Mouse (Mus musculus): ENCODE results near the gene Necab3.
A peak's percentile ranks its signal among the peaks of the same experiment; 100 is the strongest.

Gene Necab3

DNA sequence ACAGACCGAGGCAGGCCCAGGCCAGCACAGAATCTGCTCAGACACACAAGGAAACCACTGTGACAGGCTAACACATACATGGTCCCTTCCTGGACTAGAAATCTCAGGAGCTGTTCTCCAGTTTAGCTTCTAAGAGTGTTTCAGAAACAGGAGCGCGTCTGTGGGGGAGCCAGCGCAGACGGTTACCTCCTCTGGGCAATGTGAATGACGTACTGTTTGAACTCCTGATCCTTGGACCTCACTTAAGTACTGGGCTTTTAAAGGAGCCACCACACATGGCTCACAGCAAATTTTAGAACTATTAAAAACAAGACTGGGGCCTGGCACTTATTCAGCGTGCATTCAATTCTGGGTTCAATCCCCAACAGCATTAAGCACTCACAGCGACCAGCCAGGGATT, 8.0 kb upstream of the Necab3 start:
- Histone ChIP-seq H3K36me3 (ENCODE audit: control insufficient read depth, insufficient read depth, low read length, poor library complexity, severe bottlenecking) (no peaks in the 10 kb centered on the region), H3K27me3 (ENCODE audit: control insufficient read depth, insufficient read depth, low read length, poor library complexity, severe bottlenecking) (no peaks in the 10 kb centered on the region)
- DNase-seq (ENCODE audit: low read depth, low spot score), result no peak

DNA sequence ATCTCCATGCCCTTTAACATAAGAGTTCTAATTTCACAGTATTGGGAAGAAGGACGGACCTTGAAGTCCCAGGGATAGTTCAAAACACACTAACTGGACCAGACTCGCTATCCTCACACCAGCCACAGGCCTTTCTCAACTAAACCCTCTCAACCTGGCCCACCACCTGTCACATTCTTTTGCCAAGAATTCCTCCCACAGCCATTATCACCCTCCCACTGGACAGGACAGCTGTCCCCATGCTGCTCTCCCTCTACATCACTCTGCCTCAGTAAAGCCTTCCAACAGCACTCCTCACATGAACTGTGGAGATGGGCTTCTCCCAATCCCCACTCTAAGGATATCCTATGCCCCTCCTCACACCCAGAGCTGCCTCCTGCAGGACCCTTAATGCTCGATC, 6.9 kb upstream of the Necab3 start:
- no peaks in the 10 kb centered on the region for H3K36me3 ChIP-seq (ENCODE audit: control insufficient read depth, insufficient read depth, low read length, poor library complexity, severe bottlenecking)
- H3K27me3 ChIP-seq (ENCODE audit: control insufficient read depth, insufficient read depth, low read length, poor library complexity, severe bottlenecking), result no peaks in the 10 kb centered on the region
- no peak for DNase-seq (ENCODE audit: low read depth, low spot score)

DNA sequence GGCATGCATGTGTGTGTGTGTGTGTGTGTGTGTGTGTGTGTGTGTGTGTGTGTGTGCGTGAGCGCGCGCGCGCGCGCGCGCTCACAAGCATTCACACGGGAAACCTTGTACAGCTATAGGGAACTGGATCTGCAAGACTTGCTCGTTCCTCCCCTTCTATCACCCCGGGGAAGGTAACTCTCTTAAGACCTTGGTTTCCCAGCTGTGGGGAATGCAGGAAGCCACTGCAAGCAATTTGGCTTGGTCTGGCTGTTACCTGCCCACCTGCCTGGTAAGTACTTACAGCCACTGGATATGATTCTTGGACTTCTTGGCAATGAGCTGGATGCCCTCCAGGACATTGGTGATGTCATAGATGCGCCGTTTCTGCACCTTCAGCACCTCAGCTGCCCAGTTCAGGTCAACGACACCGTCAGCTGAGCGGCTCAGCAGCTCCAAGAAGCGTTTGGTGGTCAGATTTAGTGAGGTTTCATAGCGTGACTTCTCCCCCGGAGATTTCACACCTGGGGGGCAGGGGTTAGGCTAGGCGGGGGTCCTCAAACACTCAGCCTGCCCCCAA, 5.0 kb upstream of the Necab3 start:
- DNase-seq (ENCODE audit: low read depth, low spot score), result no peak
- no peaks in the 10 kb centered on the region for H3K36me3 ChIP-seq (ENCODE audit: control insufficient read depth, insufficient read depth, low read length, poor library complexity, severe bottlenecking)
- no peaks in the 10 kb centered on the region for H3K27me3 ChIP-seq (ENCODE audit: control insufficient read depth, insufficient read depth, low read length, poor library complexity, severe bottlenecking)

DNA sequence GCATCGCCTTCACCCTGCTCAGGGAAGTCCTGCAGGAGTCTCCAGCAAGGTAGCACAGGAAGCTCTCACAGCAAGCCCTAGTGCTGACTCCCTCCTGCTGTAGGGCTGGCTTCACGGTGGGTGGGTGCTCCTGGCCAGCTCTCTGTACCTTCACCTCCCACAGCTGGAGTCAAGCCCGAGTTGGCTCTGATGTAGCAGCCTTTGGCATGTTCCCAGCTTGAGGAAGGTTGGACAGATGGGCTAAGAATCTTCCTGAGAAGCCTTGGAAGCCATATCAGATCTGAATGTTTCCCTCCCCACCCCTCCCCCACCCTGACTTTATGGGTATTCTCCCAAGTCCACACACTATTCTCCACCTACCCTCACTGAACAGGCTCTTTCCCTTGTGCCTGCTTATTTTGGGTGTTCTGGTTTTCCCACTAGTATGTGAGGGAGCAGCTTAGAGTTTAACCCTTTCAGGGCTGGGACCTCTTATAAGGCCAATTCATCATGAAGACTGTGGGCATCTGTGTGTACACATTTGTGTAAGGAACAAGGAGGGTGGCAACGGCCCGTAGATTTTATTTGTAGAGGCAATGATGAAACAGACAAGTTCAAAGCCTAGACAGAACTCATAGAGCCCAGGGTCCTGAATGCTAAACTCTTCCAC, 1.4 kb downstream of the Necab3 start:
- DNase-seq (ENCODE audit: low read depth, low spot score), result no peak
- Histone ChIP-seq H3K27me3 (ENCODE audit: control insufficient read depth, insufficient read depth, low read length, poor library complexity, severe bottlenecking) (no peaks in the 10 kb centered on the region), H3K36me3 (ENCODE audit: control insufficient read depth, insufficient read depth, low read length, poor library complexity, severe bottlenecking) (no peaks in the 10 kb centered on the region)

DNA sequence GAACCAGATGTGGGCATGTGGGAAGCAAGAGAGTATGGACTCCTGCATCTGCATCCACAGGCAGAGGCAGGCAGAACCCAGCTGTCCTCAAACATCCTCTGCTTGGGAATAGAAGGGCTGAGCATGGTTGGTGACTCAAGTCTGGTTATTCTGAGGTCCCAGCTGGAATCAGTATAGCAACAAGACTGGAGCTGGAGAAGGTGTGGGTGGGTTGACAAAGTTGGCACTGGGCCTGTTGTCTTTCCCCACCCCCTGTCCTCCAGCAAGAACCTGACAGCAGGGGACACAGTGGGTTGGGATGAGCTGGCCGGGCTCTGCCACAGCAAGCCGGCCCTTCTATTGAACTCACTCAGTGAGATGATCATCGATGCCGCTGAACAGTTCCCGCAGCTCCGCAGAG, 3.5 kb downstream of the Necab3 start:
- H3K27me3 ChIP-seq (ENCODE audit: control insufficient read depth, insufficient read depth, low read length, poor library complexity, severe bottlenecking), result no peaks in the 10 kb centered on the region
- H3K36me3 ChIP-seq (ENCODE audit: control insufficient read depth, insufficient read depth, low read length, poor library complexity, severe bottlenecking), result no peaks in the 10 kb centered on the region
- no peak for DNase-seq (ENCODE audit: low read depth, low spot score)

DNA sequence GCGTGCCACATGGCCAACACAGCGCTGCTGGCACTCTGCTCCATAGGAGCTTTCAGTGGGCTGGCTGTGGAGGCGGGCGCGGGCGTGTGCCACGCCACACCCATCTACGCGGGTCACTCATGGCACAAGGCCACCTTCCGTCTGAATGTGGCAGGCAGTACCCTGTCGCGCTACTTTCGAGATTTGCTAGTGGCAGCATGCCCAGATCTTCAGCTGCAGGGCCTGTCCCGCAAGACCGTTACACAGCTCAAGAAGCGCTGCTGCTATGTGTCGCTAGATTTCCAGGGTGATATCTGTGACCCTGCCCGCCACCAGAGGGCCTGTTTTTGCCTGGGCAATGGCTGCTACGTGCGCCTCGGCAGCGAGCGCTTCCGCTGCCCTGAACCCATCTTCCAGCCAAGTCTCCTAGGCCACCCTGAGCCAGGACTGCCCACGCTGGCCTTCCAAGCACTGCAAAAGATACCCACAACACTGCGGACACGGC, 6.2 kb downstream of the Necab3 start:
- H3K36me3 ChIP-seq (ENCODE audit: control insufficient read depth, insufficient read depth, low read length, poor library complexity, severe bottlenecking), result no peaks in the 10 kb centered on the region
- DNase-seq (ENCODE audit: low read depth, low spot score), result peak; percentile 74
- H3K27me3 ChIP-seq (ENCODE audit: control insufficient read depth, insufficient read depth, low read length, poor library complexity, severe bottlenecking), result no peaks in the 10 kb centered on the region

DNA sequence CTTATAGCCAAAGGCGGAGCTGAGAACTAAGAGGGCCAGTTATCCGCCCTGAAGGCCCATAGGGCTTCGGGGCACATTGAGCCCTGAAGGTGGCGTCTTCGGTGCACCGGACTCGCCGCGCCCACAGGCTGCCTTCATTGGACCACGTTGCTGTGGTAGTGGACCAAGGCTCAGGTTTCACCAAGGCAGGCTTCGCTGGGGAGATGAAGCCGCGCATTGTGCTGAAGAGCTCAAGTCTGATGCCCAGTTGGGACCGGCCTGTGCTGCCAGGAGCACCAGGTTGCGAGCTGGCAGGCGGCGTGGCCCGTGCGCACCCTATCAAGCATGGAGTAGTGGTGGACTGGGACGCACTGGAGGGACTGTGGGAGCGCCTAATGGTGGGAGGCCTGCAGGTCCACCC, 6.8 kb downstream of the Necab3 start:
- no peak for DNase-seq (ENCODE audit: low read depth, low spot score)
- no peaks in the 10 kb centered on the region for H3K27me3 ChIP-seq (ENCODE audit: control insufficient read depth, insufficient read depth, low read length, poor library complexity, severe bottlenecking)
- H3K36me3 ChIP-seq (ENCODE audit: control insufficient read depth, insufficient read depth, low read length, poor library complexity, severe bottlenecking), result no peaks in the 10 kb centered on the region

DNA sequence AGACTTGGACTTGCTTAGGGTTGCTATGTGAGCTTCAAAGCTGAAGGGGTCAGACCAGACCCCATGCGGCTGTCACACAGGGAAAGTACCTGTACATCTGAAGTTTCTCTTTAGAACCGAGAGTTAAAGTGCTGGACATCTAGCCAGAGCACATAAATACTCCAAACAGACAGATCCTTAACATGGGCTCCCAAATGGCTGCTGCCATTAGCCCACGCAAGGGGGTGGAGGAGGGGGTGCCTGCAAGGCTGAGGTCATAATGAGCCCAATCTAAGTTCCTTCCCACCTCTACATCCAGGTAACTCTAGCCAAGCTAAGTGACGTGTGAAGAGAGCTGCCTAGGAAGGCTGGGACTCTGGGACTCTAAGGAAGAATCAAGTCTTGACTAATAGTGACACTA, 7.2 kb downstream of the Necab3 start, which contains the start of gene Actl10:
Actl10 (plus strand) TSS at position 301 of the 400 bp plus-strand sequence.
- Histone ChIP-seq H3K27me3 (ENCODE audit: control insufficient read depth, insufficient read depth, low read length, poor library complexity, severe bottlenecking) (no peaks in the 10 kb centered on the region), H3K36me3 (ENCODE audit: control insufficient read depth, insufficient read depth, low read length, poor library complexity, severe bottlenecking) (no peaks in the 10 kb centered on the region)
- DNase-seq (ENCODE audit: low read depth, low spot score), result no peak

DNA sequence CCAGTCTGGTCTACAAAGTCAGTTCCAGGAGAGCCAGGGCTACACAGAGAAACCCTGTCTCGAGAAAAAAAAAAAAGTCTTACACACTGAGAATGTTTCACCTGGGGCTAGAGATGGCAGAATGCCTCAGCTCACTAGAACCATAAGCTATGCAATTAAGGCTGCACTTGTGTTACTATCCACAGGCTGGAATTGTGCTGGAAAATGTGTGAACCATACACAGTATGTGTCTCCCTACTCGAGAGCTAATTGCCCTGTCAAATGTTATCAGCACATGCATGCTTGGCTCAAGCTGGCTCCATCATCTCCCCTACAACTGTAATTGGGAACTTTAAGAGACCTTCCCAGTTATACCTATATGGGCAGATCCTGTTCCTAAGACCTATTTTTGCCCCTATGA, 7.8 kb downstream of the Necab3 start:
- Histone ChIP-seq H3K36me3 (ENCODE audit: control insufficient read depth, insufficient read depth, low read length, poor library complexity, severe bottlenecking) (no peaks in the 10 kb centered on the region), H3K27me3 (ENCODE audit: control insufficient read depth, insufficient read depth, low read length, poor library complexity, severe bottlenecking) (no peaks in the 10 kb centered on the region)
- DNase-seq (ENCODE audit: low read depth, low spot score), result no peak

DNA sequence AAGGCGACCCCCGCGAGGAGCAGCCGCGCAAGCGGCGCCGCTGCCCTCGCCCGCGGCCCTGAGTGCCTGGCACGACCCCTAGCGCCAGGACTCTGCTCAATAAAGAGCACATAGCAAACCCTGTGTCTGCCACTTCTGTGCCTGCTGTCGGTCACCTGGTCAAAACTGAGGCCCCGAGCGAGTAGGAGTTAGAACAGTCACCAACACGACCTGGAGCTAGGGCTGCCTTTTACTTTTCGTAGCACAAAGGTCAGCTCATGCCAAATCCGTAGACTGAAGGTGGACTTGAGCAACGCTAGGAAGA, 8.9 kb downstream of the Necab3 start:
- Histone ChIP-seq H3K36me3 (ENCODE audit: control insufficient read depth, insufficient read depth, low read length, poor library complexity, severe bottlenecking) (no peaks in the 10 kb centered on the region), H3K27me3 (ENCODE audit: control insufficient read depth, insufficient read depth, low read length, poor library complexity, severe bottlenecking) (no peaks in the 10 kb centered on the region)
- DNase-seq (ENCODE audit: low read depth, low spot score), result no peak

DNA sequence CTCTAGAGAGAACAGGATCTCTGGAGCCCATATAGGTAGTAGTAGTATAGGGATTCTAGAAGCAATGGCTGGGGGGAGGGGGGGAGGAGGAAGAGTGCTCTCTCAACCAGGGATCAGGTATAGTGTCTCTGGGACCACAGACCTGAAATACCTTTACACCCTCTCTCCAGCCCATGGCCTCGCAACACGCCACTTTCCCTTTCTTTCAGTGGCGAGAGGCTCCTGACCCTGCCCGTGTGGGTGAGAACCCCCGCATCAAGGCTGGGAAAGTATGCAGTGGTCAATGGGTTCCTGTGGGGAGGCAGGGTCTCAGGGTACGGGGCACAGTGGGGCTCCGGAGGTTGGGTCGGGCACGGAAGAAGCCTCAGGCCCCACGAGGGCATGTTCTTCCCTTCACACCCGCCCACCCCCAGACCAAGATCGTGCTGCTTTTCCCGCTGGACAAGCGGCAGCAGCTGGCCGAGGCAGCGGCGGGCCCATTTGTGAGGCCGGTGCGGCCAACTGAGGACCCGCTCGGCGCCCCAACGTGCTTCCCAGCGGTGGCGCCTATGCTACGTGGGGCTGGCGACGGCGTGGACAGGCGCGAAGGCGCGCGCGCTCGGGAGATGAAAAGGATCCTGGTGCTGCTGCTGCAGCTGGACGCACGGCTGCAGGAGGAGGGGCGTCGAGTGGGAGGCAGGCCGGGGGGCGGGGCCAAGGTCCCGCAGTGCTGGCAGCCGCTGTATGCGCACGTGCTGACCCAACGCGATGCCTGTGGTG, 9.4 kb downstream of the Necab3 start:
- DNase-seq (ENCODE audit: low read depth, low spot score), result peak; percentile 65
- no peaks in the 10 kb centered on the region for H3K36me3 ChIP-seq (ENCODE audit: control insufficient read depth, insufficient read depth, low read length, poor library complexity, severe bottlenecking)
- H3K27me3 ChIP-seq (ENCODE audit: control insufficient read depth, insufficient read depth, low read length, poor library complexity, severe bottlenecking), result no peaks in the 10 kb centered on the region

DNA sequence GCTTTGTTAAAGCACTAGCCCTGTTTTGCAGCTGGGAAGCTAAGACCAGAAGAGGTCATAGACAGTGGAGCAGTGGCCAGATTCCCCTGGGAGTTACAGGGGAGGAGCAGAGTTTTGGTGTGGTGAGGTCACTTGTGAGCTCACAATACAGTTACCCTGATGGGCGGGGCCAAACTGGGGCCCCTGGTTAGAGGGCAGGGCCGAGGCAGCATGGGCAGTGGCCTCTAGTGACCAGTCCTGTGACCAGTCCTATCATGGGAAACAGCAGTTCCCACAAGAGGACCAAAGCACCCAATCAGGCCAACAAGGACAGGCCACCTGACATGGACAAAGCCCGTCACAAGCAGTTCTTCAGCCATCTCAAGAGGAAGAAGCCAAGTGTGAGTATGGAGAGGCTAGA, 10.0 kb downstream of the Necab3 start:
- DNase-seq (ENCODE audit: low read depth, low spot score), result peak; percentile 51
- Histone ChIP-seq H3K27me3 (ENCODE audit: control insufficient read depth, insufficient read depth, low read length, poor library complexity, severe bottlenecking) (no peaks in the 10 kb centered on the region), H3K36me3 (ENCODE audit: control insufficient read depth, insufficient read depth, low read length, poor library complexity, severe bottlenecking) (no peaks in the 10 kb centered on the region)

DNA sequence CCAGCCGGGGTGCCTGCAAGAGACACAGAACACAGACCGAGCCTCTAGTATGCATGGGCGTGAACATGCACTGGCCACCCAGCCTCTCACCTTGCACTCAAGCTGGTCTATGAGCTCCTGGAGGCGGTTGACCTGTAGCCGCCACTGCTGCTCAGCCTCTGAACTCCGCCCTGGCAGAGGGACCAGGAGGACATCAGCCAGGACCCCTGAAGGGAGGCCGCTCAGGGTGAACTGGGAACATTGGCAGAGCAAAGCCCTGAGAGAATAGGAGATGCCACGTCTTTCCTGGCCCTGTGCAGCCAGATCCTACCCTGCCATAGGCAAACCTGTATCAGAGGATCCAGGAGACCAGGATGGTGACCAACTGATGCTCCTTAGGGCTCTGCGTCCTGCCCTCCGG, 12.0 kb downstream of the Necab3 start, which contains the start of gene 1700003F12Rik:
1700003F12Rik (plus strand) TSS at position 375 of the 400 bp plus-strand sequence.
- Histone ChIP-seq H3K27me3 (ENCODE audit: control insufficient read depth, insufficient read depth, low read length, poor library complexity, severe bottlenecking) (no peaks in the 10 kb centered on the region), H3K36me3 (ENCODE audit: control insufficient read depth, insufficient read depth, low read length, poor library complexity, severe bottlenecking) (no peaks in the 10 kb centered on the region)
- DNase-seq (ENCODE audit: low read depth, low spot score), result no peak

DNA sequence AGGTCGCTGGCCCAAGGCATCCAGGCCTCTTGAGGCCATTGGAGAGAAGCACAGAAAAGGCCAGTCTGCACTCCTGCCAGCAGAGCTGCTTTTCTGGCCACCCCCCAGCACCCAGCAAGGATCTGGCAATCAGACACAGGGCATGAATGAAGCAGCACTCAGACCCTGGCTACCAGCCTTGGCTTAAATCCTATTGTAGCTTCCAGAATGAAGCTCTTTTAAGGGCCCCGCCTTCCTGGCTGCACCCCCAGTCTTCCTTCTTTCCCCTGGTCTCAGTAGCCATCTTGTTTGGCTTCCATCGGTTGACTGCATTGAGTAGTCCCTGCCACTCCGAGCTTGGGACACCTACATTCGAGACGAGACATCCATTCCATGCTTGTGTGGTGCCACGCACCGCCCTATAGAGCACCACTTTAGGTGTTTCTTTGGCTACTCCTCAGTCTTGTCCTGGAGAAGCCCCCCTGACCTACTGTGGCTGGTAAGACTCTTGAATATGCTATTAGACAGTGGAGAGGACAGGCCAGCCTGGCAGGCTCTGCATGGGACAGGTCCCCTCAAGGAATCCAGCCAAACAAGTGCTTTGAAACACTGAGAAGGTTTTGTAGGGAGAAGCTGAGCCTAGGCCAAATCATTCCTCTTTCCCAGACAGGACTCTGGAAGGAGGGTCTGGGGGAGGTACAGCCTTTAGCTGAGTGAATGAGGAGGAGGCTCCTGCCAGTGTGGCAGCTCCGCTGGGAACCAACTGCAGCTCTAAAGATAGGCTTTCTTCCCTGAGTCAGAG, 14.9 kb downstream of the Necab3 start:
- H3K27me3 ChIP-seq (ENCODE audit: control insufficient read depth, insufficient read depth, low read length, poor library complexity, severe bottlenecking), result no peaks in the 10 kb centered on the region

DNA sequence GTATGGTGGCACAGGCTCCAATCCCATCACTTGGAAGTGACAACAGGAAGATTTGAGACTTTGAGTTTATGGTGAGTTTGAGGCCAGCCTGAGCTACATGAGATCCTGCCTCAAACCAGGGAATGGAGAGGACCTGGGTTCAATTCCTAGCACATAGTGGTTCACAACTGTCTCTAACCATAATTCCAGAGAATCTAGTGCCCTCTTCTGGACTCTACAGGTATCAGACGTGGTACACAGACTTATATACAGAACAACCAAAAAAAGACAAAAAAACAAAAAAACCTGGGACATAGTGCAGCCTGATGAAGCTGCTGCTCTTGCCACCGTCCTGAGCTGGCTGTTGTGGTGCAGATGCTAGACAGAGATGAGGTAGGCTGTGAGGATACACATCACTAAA, 17.1 kb downstream of the Necab3 start:
- DNase-seq (ENCODE audit: low read depth, low spot score), result no peak
- Histone ChIP-seq H3K36me3 (ENCODE audit: control insufficient read depth, insufficient read depth, low read length, poor library complexity, severe bottlenecking) (0 out of 2 replicates have a peak, but pooled peaks cover under 1% of the 10 kb centered on the region), H3K27me3 (ENCODE audit: control insufficient read depth, insufficient read depth, low read length, poor library complexity, severe bottlenecking) (no peaks in the 10 kb centered on the region)

More for the DNA sequence above, 14.9 kb downstream of the Necab3 start:
- H3K36me3 ChIP-seq (ENCODE audit: control insufficient read depth, insufficient read depth, low read length, poor library complexity, severe bottlenecking), result no peaks in the 10 kb centered on the region
- DNase-seq (ENCODE audit: low read depth, low spot score), result no peak
